Mouse (Mus musculus) brain, embryonic 18.5 days (tissue): ENCODE data around the gene Calm4.
"Not testable (repeated sequence)": the region's sequence is repeated elsewhere in the genome, so short reads cannot be mapped to it uniquely, and the experiment has no call there.

ENCODE experiments used
- DNase-seq: peaks from one replicate; pipeline ENCODE4 v3.0.0-alpha.2; 2012; ENCODE audit warnings: low read depth, low spot score

Calm4 gene

DNA sequence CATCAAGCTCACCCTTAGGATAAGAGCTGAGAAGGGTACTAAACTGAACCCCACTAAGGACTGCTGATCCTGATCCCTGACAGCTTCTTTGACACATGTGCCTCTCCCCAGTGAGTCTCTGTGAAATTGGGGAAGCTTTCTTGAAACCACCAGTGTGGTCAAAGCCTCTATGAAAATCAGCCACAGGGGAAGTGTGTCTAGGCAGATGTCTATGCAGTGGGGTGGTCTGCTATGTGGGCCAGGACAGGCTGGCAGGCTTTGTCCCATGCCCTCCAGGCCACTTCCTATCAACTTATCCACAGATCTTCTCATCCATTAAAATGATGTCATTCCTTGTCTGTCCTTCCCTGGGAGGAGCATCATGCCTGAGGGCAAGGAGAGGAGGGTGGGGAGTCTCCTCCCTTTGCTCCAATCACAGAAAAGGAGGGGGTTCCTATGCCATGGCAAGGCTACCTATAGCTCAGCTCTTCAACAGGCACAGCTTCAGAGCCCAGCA is at the start of gene Calm4:
Calm4 (plus strand) TSS at position 446 of the 496 bp plus-strand sequence.
- DNase-seq = not testable (repeated sequence)

DNA sequence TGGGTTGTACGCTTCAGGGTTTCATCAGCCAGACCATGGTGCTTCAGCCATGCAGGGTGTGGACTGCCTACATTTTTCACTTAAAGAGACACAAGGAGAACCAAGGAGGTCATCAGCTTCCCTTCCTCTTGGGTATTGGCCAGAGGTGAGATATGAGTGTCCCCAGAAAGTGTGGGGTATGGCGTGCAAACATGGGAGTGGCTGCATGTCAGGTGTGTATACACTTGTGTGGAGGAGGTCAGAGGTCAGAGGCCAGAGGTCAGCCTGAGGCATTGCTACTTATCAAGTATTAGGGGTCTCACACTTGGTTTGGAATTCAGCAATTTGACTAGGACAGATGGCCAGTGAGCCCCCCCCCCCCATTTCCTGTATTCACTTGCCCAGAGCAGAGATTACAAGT is 49.0 kb upstream of the Calm4 start:
- no peak for DNase-seq

DNA sequence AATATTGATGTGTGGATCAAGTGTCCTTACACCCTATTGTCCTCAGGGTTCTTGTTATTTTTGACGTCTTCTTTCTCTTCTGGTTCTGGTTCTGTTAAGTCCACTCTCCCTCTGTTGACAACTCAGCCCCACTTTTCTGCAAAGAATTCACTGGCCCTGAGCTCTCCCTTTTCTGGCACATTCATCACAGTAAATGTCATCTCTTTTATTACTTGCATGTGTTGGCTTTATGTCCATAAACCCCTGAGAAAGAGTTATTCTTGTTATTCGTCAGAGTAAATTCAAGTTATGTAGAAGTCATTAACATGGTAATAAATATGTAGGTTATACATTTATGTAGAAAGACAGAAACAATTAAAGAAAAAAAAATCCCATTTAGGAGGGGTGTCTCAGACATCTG is 48.0 kb upstream of the Calm4 start:
- no peak for DNase-seq

DNA sequence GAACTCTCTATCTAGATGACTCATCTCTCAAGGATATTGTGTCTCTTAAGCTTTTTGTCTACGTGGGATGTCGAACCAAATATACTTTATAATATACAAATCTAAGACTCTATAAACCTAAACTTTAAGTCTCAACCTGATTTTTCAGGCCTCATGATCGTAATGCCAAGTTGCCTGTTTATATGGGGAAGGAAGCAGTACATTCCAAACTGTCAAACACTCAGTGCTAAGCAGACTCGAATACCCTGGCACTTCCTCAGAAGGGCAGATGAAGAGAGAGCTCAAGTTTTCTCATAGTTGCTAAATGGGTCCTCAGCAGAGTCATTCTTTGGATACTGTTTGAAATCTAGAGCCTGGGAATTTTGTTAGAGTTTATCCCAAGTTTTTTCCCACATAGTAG is 40.9 kb upstream of the Calm4 start:
- no peak for DNase-seq

DNA sequence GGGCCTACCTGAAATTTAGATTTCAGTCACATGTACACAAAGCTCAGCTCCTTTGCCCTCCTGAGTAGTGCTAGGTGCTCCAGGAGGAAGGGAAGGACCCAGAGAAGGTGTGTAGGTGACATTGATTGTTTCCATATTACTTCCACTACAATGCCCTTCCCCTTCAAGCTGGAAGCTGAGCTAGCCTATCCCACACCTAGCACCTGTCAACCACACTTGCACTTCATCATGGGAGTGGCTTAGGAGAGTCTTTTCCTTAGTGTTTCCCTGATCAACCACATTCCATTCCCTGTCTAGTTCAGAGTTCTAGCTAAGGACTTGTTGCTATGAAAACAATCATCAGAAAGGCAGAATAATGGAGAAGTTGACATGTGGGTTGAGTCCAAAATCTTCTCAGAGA is 38.8 kb upstream of the Calm4 start:
- DNase-seq = no peak

DNA sequence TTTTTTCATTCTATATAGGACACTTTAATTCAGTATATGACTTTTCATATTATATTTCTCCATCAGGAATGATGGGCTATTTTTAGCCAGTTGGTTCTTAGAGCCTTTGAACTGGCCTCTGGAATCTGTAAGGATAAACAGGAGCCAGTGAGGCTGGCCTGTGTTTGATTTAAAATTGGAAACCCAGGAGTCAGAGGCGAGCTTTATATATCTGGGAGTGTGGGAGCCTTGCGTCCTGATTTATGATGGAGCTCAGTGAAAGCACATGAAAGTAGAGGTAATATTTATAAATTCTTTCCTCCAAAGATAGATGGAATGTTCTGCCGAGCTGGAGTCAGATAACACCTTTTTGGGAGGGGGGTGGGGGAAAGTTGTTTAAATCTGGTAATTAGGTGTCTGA is 38.2 kb upstream of the Calm4 start:
- DNase-seq = no peak

DNA sequence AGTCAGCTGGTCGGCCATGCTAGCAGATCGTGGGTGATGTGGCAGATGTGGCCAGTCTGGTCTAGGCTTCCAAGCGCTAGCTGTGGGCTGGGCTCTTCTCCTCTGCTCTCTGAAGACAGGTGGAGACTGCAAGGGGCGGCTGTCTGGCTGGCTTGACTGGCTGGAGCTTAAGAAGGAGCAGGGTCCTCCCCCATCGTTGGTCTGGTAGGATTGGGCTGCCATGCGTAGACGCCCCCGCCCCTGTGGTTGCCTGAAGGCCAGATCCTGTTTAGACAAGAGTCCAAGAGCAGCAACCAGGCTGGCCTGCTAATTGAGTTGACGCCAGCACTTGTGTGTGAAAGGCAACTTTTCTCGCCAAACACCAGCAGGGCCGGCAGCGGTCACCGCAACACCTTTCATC is 33.4 kb upstream of the Calm4 start, which contains the start of gene Calml3:
Calml3 (minus strand) TSS at position 131 of the 400 bp plus-strand sequence.
- no peak for DNase-seq

DNA sequence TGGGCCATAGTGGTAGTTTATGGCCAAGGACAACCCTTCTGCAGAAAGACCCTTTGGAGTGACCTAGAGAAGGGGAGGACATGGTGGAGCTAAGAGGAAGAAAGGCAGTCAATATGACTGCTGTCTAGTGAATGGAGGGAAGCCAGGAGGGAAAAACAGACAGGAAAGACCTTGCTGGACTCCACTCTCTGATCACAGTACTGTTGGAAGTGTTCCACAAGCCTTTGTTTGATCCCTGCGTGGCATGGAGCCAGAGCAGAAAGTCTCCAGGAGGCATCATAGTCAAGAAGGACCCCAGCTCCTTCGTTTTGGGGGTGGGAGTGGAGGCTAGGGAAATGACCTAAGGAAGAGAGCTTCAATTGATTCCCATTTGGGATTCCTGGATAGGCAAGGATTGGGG is 32.4 kb upstream of the Calm4 start:
- DNase-seq = no peak

DNA sequence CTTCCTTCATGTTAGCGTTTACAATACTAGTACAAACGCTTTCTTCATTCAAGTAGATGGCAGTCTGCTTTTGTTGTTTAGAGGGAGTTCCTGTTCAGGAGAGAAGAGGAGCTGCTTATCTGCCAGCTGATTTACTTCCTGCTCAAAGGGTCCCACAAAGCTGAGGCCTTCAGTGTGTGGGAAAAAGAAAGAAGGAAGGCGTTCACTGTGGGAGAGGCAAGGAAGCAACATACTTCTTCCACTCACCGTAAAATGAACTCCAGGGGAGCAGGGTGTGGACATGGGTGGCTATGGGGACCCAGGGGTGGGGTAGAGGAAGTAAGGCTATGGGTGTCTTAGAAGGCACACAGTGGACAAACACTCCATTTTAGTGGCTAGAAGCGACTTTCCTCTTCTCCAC is 31.9 kb upstream of the Calm4 start:
- no peak for DNase-seq

DNA sequence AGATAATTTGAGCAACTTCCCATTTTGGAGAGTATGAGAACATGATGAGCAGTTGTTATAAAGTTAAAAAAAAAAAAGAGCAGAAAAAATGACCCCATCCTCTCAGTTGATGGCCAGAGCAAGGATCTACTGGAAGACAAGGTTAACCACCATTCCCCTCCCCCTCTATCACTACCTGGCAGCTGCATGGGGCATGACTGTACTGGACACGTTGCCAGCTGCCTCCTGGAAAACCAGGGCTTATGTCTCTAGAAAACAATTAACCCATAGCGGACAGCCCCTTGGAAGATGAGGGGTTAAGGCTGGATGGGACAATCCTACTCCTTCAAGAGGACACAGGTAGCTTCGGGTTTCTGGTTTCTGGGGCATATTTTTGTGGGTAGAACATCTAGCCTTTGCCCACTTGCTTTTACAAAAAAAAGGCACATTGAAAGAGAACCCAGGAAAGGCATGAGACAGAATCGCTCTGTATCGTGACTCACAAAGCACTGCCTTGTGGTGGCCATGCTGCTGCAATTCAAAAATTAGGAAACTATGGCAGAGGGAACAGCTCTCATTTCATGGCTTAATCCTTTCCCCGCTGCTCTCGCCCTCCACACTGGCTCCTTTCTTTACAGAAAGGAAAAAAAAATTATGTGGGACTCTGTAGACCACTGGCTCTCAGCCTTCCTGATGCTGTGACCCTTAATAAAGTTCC is 30.3 kb upstream of the Calm4 start:
- no peak for DNase-seq

DNA sequence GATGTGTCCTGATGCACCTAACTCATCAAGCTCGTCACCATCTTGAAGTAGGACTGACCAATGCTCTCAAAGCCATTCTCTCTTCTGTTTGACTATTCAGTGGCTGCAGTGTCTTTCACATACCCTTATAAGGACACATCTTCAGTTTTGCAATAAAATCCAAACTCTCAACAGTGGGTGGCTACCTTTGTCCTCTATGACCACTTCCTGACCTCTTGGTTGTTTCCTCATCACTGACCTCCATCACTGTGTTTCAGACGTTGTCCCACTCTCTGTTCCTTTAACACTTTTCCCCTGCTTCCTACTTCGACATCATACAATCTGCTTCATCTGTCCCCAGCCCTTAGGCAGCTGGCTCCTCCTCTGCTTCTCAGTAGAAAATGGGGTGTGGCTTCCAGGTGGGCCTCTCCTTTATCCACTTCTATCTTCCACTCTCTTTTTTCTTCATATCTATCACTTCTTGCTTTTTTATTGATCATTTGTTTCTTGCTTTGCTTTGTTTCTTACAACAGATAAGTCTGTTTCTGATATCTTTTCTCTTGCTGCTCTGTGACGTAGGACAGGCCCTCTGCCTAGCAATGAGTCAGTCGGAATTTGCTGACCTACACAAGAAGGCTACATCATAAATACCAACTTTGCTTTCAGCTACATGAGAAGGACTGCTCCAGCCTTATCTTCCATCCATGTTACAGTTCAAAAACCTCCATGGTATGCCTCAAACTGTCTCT is 19.4 kb upstream of the Calm4 start:
- DNase-seq = no peak

DNA sequence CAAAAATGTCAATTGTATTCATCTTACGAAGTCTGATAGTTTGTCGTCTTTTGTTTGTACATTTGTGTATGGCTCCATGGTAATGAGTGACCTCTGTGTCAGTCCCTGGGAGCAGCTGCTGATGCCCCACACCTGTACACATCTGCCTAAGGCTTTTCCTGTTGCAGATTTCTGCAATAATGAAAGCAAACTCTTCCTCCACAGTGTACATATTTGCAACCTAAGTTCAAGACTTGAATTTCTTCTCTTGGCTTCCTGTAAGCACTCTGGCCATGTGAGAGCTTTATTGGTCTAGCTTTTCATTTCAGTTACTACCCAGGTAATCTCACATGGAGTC is 18.8 kb upstream of the Calm4 start:
- no peak for DNase-seq

DNA sequence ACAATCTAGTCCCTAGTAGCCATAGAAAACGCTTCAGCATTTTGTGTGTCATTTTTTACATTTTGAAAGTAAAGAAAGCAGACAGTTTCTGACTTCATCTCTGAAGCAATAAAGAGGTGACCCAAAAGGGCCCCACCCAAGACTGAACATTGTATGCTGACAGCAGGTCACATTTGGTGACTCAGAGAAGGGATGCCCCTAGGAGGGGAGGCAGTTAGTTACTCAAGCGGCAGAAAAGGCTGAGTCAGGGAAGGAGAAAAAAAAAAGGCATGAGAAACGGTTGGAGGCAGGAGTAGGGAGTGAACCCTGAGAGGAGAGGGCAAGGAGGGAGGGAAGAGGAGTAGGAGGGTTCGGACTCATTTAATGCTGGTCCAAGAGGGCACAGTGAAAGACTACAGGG is 15.5 kb upstream of the Calm4 start:
- DNase-seq = no peak

DNA sequence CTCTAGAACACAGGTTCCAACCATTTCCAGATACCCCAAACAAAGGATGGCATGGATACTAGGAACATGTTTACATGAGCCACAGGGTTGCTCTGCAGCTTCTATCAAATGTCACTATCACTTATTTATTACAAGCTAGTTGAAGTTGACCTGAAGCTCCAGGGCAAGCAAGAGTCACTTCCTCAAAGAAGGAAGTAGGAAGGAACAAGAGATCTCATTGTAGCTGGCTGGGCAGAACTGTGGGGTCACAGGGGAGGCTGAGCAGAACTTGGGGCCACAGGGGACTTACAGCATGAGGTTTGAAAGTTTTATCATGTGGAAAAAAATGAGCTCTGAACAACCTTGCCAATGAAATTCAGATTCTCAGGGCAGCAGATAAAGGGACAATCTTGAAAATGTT is 11.8 kb upstream of the Calm4 start:
- DNase-seq = no peak

DNA sequence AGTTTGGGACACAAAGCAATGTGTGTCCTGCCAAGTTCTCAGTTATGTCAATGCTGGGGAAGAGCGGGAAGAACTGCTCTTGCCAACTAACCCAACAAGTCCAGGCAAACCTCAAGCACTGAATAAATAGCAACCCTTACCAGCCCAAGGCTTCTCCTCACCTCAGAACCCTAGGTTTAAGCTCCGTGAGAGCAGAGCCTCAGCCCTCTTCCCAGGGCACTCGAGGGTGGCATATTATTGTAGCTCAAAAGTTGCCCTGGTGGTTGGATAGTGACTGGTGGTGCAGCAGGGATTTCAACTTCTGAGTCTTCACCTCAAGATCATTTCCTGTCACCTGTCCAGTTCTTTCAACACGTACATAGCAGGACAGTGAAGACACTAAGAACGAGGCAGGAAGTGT is 6.0 kb upstream of the Calm4 start:
- no peak for DNase-seq

DNA sequence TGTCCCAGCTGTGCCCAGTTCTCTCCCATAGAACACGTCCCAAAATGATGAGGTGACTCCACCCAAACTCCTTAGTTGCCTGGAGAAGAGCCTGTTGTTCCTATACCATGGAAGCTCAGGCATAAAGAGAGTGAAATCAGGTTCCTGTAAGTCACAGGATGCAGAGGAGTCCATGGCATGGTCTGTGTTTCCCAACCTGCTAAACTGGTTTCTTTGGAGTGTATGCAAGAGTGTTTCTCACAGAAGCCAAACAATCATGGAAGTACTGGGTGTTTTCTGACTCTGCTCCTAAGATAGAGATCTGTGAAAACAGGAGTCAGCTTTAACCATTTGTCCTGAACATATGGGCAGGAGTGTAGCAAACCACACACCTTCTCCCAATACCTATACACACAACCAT is 5.6 kb upstream of the Calm4 start:
- no peak for DNase-seq

DNA sequence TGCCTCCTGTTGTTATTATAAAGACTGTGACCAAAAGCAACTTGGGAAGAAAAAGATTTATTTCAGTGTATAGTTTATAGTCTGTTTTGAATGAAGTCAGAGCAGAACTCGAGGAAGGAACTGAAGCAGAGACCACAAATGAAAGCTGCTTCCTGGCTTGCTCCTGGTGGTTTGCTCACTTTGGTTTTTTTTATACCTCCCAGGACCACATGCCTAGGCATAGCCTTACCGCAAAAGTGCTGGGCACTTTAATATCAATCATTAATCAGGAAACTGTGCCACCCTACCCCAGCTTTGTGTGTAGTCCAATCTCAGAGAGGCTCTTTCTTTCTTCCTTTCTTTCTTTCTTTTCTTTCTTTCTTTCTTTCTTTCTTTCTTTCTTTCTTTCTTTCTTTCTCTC is 5.1 kb upstream of the Calm4 start:
- no peak for DNase-seq

DNA sequence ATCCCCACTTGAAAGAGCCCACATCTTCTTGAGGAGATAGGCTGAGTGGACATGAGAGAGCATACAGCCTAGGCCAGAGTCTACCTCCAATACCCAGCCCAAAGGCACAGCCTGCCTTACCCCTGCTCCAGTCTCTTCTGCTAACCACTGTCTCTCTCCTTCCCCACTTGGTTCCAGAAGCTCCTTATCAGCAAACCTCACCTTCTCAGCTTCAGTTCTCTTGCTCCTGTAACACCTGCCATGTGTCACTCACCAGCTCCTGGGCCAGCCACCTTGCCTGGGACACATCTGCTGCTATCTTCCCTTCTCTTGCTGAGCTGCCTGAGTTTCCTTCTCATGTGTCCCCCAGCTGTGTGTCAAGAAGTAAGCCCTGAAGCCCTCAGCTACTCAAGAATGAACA is 3.9 kb upstream of the Calm4 start:
- DNase-seq = not testable (repeated sequence)

DNA sequence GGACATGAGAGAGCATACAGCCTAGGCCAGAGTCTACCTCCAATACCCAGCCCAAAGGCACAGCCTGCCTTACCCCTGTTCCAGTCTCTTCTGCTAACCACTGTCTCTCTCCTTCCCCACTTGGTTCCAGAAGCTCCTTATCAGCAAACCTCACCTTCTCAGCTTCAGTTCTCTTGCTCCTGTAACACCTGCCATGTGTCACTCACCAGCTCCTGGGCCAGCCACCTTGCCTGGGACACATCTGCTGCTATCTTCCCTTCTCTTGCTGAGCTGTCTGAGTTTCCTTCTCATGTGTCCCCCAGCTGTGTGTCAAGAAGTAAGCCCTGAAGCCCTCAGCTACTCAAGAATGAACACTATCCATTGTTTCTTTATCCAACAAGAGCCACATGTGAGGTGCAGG is 3.1 kb downstream of the Calm4 start:
- not testable (repeated sequence) for DNase-seq

DNA sequence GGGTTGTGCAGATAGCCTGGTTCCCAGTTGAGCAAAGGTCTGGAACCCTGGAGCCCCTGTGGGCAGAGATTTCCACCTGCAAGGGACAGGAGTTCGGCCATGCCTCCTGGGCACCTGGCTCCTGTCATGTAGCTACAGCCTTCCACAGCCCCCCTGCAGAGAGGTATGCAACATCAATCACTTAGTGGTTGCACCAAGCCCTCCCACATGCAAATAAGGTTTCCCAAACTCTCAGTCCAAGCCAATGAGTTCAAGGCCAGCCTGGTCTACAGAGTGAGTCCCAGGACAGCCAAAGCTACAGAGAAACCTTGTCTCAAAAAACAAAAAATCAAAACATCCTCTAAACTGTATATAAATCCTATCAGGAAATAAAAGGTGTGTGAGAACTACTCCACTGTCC is 12.8 kb downstream of the Calm4 start:
- DNase-seq = no peak

DNA sequence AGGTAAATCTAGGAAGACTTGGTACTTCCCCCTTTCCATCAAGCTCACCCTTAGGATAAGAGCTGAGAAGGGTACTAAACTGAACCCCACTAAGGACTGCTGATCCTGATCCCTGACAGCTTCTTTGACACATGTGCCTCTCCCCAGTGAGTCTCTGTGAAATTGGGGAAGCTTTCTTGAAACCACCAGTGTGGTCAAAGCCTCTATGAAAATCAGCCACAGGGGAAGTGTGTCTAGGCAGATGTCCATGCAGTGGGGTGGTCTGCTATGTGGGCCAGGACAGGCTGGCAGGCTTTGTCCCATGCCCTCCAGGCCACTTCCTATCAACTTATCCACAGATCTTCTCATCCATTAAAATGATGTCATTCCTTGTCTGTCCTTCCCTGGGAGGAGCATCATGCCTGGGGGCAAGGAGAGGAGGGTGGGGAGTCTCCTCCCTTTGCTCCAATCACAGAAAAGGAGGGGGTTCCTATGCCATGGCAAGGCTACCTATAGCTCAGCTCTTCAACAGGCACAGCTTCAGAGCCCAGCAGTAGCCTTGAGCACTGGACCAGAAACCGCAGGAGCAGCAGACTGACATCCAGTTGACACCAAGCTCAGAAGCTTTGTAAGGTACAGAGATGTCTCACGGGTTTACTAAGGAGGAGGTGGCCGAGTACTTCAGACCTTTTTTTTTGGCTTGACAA is 16.2 kb downstream of the Calm4 start, which contains the start of gene Calm5:
Calm5 (plus strand) TSS at position 526 of the 686 bp plus-strand sequence.
- not testable (repeated sequence) for DNase-seq

DNA sequence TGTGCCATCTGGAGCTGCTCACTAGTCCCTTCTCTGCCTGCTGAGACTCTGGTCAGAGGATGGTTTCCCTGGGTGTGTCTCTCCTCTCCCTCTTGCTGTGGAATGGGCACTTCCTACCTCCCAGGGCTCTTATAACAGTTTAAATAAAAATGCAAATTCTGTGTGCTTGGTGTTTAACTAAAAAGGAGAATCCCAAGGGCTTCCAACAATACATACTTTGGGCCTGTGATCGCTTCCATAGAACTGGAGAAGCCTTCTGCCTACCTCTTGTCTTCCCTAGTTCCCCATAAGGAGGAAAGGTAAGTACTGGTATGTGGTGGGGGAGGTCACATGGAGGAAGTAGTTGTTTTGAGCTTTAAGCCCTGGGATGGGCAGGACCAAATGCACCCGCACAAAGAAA is 17.3 kb downstream of the Calm4 start:
- DNase-seq = no peak

DNA sequence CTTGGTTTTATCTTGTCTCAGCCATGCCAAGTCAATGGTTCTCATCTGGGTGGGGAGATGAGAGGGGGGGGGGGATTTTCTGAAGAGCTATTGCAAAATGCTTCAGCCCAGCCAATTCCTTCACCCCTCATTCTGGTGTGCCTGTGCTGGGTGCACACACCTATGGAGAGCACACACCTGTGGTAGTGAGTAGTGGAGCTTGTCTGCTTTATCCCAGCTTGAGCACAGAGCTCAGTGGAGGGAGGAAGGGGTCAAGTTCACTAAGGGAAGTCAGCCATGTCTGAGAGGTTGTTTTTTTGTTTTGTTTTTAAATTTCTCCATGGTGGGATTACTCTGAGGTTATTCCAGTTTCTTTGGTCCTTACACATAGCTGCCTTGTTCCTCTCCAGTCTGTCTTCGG is 18.7 kb downstream of the Calm4 start:
- no peak for DNase-seq
